ENCODE assay signal across 8 mouse cellular contexts in genomic region chr6:135377583-135378319, GRCm38 (mm10). TPM values are rescaled to one million over a fixed set of nuclear protein-coding genes. Genes with fewer than 3 reads are reported as not detected.
DNase-seq lines count a peak whose midpoint lies in the region; ATAC-seq and TF ChIP-seq lines count a peak whose summit lies in the region.

No protein-coding gene starts in this region.

- TF ChIP-seq POLR2A in heart, adult 2 months (IDR thresholded peaks at IDR 0.05; ENCODE audit: insufficient read depth, low read depth, low read length) = no peak
- TF ChIP-seq POLR2A in small intestine, adult 2 months (IDR thresholded peaks at IDR 0.05; ENCODE audit: low read depth, low read length) = no peak

- peak; percentile 52 to 55 for DNase-seq in heart, adult 2 months
- DNase-seq in heart, adult 11 months = no peak
- DNase-seq in cerebellum, postnatal 14 days = peak; percentile 82 to 84
- peak; percentile 31 to 48 for DNase-seq in frontal cortex, postnatal 25 days (ENCODE audit: low spot score in 2 of 2)
- DNase-seq in intestine, embryonic 14.5 days (ENCODE audit: low spot score) = peak; percentile 77
- DNase-seq in left cerebral cortex, postnatal 14 days (ENCODE audit: low spot score in 2 of 2) = peak; percentile 76 to 79

- H3K4me3 ChIP-seq in heart, adult 2 months = no peak overlapping the region
- H3K4me3 ChIP-seq in intestine, embryonic 14.5 days (ENCODE audit: low read depth, low read length) = peak overlapping the region; percentile 18; the same call in 1 of the 2 replicates
- H3K4me3 ChIP-seq in small intestine, adult 2 months (ENCODE audit: low read depth, low read length) = no peak overlapping the region

- peaks cover 3% of the 10 kb centered on the region; the same call in 1 of the 2 replicates for H3K36me3 ChIP-seq in heart, adult 2 months (ENCODE audit: control insufficient read depth, insufficient read depth, low read length)
- peaks cover 21% of the 10 kb centered on the region for H3K36me3 ChIP-seq in intestine, embryonic 14.5 days (ENCODE audit: control insufficient read depth, insufficient read depth, low read length)
- H3K36me3 ChIP-seq in small intestine, adult 2 months (ENCODE audit: control insufficient read depth, insufficient read depth, low read length) = peaks cover 29% of the 10 kb centered on the region

- no peaks in the 10 kb centered on the region for H3K79me2 ChIP-seq in heart, adult 2 months (replicated peaks; ENCODE audit: control insufficient read depth, insufficient read depth, low read length)

- no peak; the same call in none of the 2 replicates for TF ChIP-seq CTCF in heart, adult 2 months (IDR thresholded peaks at IDR 0.05)
- peak; percentile 46; the same call in 1 of the 2 replicates for TF ChIP-seq CTCF in small intestine, adult 2 months (IDR thresholded peaks at IDR 0.05; ENCODE audit: extremely low read depth, insufficient read length, insufficient replicate concordance, low read depth, low read length)

- no peak overlapping the region for H3K9ac ChIP-seq in heart, adult 2 months (ENCODE audit: low read depth, low read length)
- no peak overlapping the region for H3K9ac ChIP-seq in intestine, embryonic 14.5 days (ENCODE audit: low read length)

- H3K9me3 ChIP-seq in intestine, embryonic 14.5 days (ENCODE audit: control insufficient read depth, low read length) = 0 out of 2 replicates have a peak, but pooled peaks cover 3% of the 10 kb centered on the region

- WGBS in heart, adult 2 months = 29% methylated on average over 16 of the region's 16 CpGs
- WGBS in intestine, embryonic 14.5 days = 22% methylated on average over 16 of the region's 16 CpGs
- WGBS in small intestine, adult 2 months = 21% methylated on average over 16 of the region's 16 CpGs

- peak overlapping the region; percentile 47 for H3K4me2 ChIP-seq in intestine, embryonic 14.5 days (ENCODE audit: low read length)

- intact Hi-C loops in heart, adult 2 months (cut with DNase I) = loop anchor here (1.0 to 5.0 kb wide), 3 partner anchors 127 to 290 kb away; no protein-coding TSS in a partner anchor
- intact Hi-C loops in left cerebral cortex, postnatal 14 days (cut with DNase I) = loop anchor here (2.0 to 5.0 kb wide), 2 partner anchors 129 to 230 kb away; no protein-coding TSS in a partner anchor

- H3K27me3 ChIP-seq in heart, adult 2 months (ENCODE audit: control insufficient read depth, insufficient read depth, low read length) = no peaks in the 10 kb centered on the region
- H3K27me3 ChIP-seq in intestine, embryonic 14.5 days (replicated peaks; ENCODE audit: control insufficient read depth, insufficient read depth, low read length) = no peaks in the 10 kb centered on the region
- H3K27me3 ChIP-seq in small intestine, adult 2 months (ENCODE audit: control insufficient read depth, insufficient read depth, low read length) = no peaks in the 10 kb centered on the region

- peak; percentile 69 for ATAC-seq in intestine, embryonic 14.5 days (replicated peaks; ENCODE audit: low FRiP score, low TSS enrichment, low read depth)
- ATAC-seq in megakaryocyte progenitor cell, adult 5-6 weeks (replicated peaks; ENCODE audit: poor library complexity) = peak; percentile 86

- peaks cover 9% of the 10 kb centered on the region for H3K4me1 ChIP-seq in heart, adult 2 months (ENCODE audit: control insufficient read depth, insufficient read depth, low read length)
- H3K4me1 ChIP-seq in intestine, embryonic 14.5 days (replicated peaks; ENCODE audit: control insufficient read depth, insufficient read depth, low read length) = peaks cover 9% of the 10 kb centered on the region
- peaks cover 2% of the 10 kb centered on the region; the same call in 1 of the 2 replicates for H3K4me1 ChIP-seq in small intestine, adult 2 months (ENCODE audit: control insufficient read depth, insufficient read depth, insufficient read length, low read length)

- 0 out of 2 replicates have a peak, but pooled peaks have one; percentile 45 for TF ChIP-seq EP300 in heart, adult 2 months (IDR thresholded peaks at IDR 0.05; ENCODE audit: insufficient read depth, low read depth, low read length)

- no peak overlapping the region for H3K27ac ChIP-seq in heart, adult 2 months
- H3K27ac ChIP-seq in intestine, embryonic 14.5 days (ENCODE audit: low read depth) = no peak overlapping the region
- H3K27ac ChIP-seq in small intestine, adult 2 months (ENCODE audit: insufficient read depth, low read depth, low read length) = no peak overlapping the region

RNA-seq across cellular contexts. Expression of gene Emp1, which starts 15.4 kb away (rescaled TPM):
- 10 to 100 TPM; 33.5 to 49.0 TPM for total RNA-seq in heart, adult 2 months (2021)
- 52.4 and 125 TPM in 2 replicates for polyA plus RNA-seq in heart, adult 2 months (2012; rRNA removed)
- 12.7 and 15.2 TPM in 2 replicates for polyA plus RNA-seq in intestine, embryonic 14.5 days (2014; fragmentation: Nextera tagmentation; extraction: Ambion mirVana)
- 1 to 10 TPM; 3.4 to 3.6 TPM for total RNA-seq in left cerebral cortex, postnatal 14 days (2021)
- total RNA-seq in megakaryocyte progenitor cell, adult 5-6 weeks (2015) = 0.64 and 0.74 TPM in 2 replicates
- total RNA-seq in megakaryocyte progenitor cell, adult 5-6 weeks (2017) = 0.75 and 1.1 TPM in 2 replicates
- 131 and 234 TPM in 2 replicates for polyA plus RNA-seq in small intestine, adult 2 months (2012; rRNA removed)

Comparison
In these comparisons a context has a peak if more than half of its experiments do, and no peak if none do; other contexts are left out.
1. RNA of gene Emp1, which starts 15.4 kb away (total RNA-seq): 33.5 to 49.0 TPM in heart, adult 2 months; 3.4 to 3.6 TPM in left cerebral cortex, postnatal 14 days and 0.64 to 1.1 TPM in megakaryocyte progenitor cell, adult 5-6 weeks; every median in the first group is over 4 times any median in the second.